Mouse (Mus musculus): ENCODE measurements around the gene Defb33. TPM values are rescaled to one million over a fixed set of nuclear protein-coding genes. Genes with fewer than 3 reads are reported as not detected.

Defb33 gene
- not detected for total RNA-seq (2021)

GRCm38 (mm10) chr8:20892369-20892768, at the start of gene Defb33:
Gene Defb33, plus strand, starts transcription at chr8:20892669.
- intact Hi-C loops (cut with DNase I): no loop called here
- DNase-seq: no peak

GRCm38 (mm10) chr8:20874608-20875007, 17.9 kb upstream of the Defb33 start:
- no peak for DNase-seq
- intact Hi-C loops (cut with DNase I): no loop called here

- intact Hi-C loops (cut with DNase I): no loop called here
- no peak for DNase-seq
Observed at GRCm38 (mm10) chr8:20902527-20902926, 10.1 kb downstream of the Defb33 start, which contains the start of gene Gm15056. Gene Gm15056, minus strand, starts transcription at chr8:20902627.

- intact Hi-C loops (cut with DNase I): no loop called here
Observed at GRCm38 (mm10) chr8:20907119-20907518, 14.7 kb downstream of the Defb33 start.

GRCm38 (mm10) chr8:20908256-20908655, 15.8 kb downstream of the Defb33 start:
- intact Hi-C loops (cut with DNase I): no loop called here
- DNase-seq: no peak

More at GRCm38 (mm10) chr8:20907119-20907518, 14.7 kb downstream of the Defb33 start:
- DNase-seq: no peak

- intact Hi-C loops (cut with DNase I): no loop called here
- DNase-seq: no peak
Observed at GRCm38 (mm10) chr8:20912288-20912687, 19.8 kb downstream of the Defb33 start.

- DNase-seq: no peak
- intact Hi-C loops (cut with DNase I): no loop called here
Observed at GRCm38 (mm10) chr8:20921971-20922370, 29.5 kb downstream of the Defb33 start, which contains the start of gene Gm6040. Gene Gm6040, minus strand, starts transcription at chr8:20922071.

- intact Hi-C loops (cut with DNase I): loop anchor here (2.0 to 5.0 kb wide), 2 partner anchors 48 to 68 kb away; no protein-coding TSS in a partner anchor
Observed at GRCm38 (mm10) chr8:20944610-20945009, 52.1 kb downstream of the Defb33 start, which contains the start of gene AY761185. Gene AY761185, minus strand, starts transcription at chr8:20944710.

More at GRCm38 (mm10) chr8:20944610-20945009, 52.1 kb downstream of the Defb33 start, which contains the start of gene AY761185:
- no peak for DNase-seq

Other genes with a start within 250 kb of the Defb33 start
- not detected for gene Gm15056, start 10.0 kb downstream of the Defb33 start, total RNA-seq (2021)
- not detected for gene Gm6040, start 29.4 kb downstream of the Defb33 start, total RNA-seq (2021)
- gene AY761185, start 52.0 kb downstream of the Defb33 start, total RNA-seq (2021): not detected
- gene Defa21, start 132.9 kb downstream of the Defb33 start, total RNA-seq (2021): not detected
- not detected for gene Defa23, start 162.4 kb downstream of the Defb33 start, total RNA-seq (2021)
- gene Defa35, start 172.4 kb downstream of the Defb33 start, total RNA-seq (2021): not detected
- gene Defa25, start 191.8 kb downstream of the Defb33 start, total RNA-seq (2021): not detected
- gene Gm14851, start 203.4 kb downstream of the Defb33 start, total RNA-seq (2021): not detected
- gene Defa30, start 242.0 kb downstream of the Defb33 start, total RNA-seq (2021): not detected